Mouse (Mus musculus): Measurements from ENCODE around the gene Pcyt1a.
A peak's percentile ranks its signal among the peaks of the same experiment; 100 is the strongest.
"Not testable (repeated sequence)": the region's sequence is repeated elsewhere in the genome, so short reads cannot be mapped to it uniquely, and the experiment has no call there.

Gene Pcyt1a

GRCm38 (mm10) chr16:32479415-32479814 lies 48.7 kb downstream of the Pcyt1a start:
- no peak for DNase-seq

GRCm38 (mm10) chr16:32484431-32484871 lies 53.7 kb downstream of the Pcyt1a start:
- no peak for DNase-seq

GRCm38 (mm10) chr16:32485209-32485608 lies 54.5 kb downstream of the Pcyt1a start:
- no peak for DNase-seq

- DNase-seq = no peak
These were observed 55.3 kb downstream of the Pcyt1a start for GRCm38 (mm10) chr16:32486046-32486445.

- no peak for DNase-seq
These were observed 56.8 kb downstream of the Pcyt1a start, which contains the start of gene Slc51a for GRCm38 (mm10) chr16:32487234-32488111. TSS of gene Slc51a (minus strand) at chr16:32487879.

GRCm38 (mm10) chr16:32488939-32489338 lies 58.2 kb downstream of the Pcyt1a start:
- no peak for DNase-seq

- not testable (repeated sequence) for DNase-seq
These were observed 63.6 kb downstream of the Pcyt1a start for GRCm38 (mm10) chr16:32494371-32494770.

GRCm38 (mm10) chr16:32495965-32496364 lies 65.2 kb downstream of the Pcyt1a start, which contains the start of gene Zdhhc19:
TSS of gene Zdhhc19 (plus strand) at chr16:32496265.
- no peak for DNase-seq

- no peak for DNase-seq
These were observed 68.3 kb downstream of the Pcyt1a start for GRCm38 (mm10) chr16:32498996-32499395.

- peak; percentile 81 to 86 for DNase-seq
These were observed 68.8 kb downstream of the Pcyt1a start for GRCm38 (mm10) chr16:32499430-32500037.

- DNase-seq = peak in 1 of 2 experiments; percentile 2
These were observed 70.7 kb downstream of the Pcyt1a start for GRCm38 (mm10) chr16:32501459-32501858.

GRCm38 (mm10) chr16:32502621-32503335 lies 72.1 kb downstream of the Pcyt1a start:
- peak in 1 of 2 experiments; percentile 2 for DNase-seq

GRCm38 (mm10) chr16:32503633-32504032 lies 72.9 kb downstream of the Pcyt1a start:
- peak in 1 of 2 experiments; percentile 3 for DNase-seq

- peak in 1 of 2 experiments; percentile 7 for DNase-seq
These were observed 75.6 kb downstream of the Pcyt1a start for GRCm38 (mm10) chr16:32506298-32506697.

- DNase-seq = peak in 1 of 2 experiments; percentile 13
These were observed 76.1 kb downstream of the Pcyt1a start for GRCm38 (mm10) chr16:32506868-32507267.

GRCm38 (mm10) chr16:32507407-32507806 lies 76.7 kb downstream of the Pcyt1a start:
- DNase-seq = peak; percentile 78 to 81

GRCm38 (mm10) chr16:32508035-32508434 lies 77.3 kb downstream of the Pcyt1a start:
- DNase-seq = no peak

- peak in 1 of 2 experiments; percentile 5 for DNase-seq
These were observed 77.9 kb downstream of the Pcyt1a start for GRCm38 (mm10) chr16:32508506-32509065.

GRCm38 (mm10) chr16:32509066-32509942 lies 78.6 kb downstream of the Pcyt1a start:
- DNase-seq = peak; percentile 33 to 45

GRCm38 (mm10) chr16:32510399-32511337 lies 79.9 kb downstream of the Pcyt1a start:
- DNase-seq = peak in 1 of 2 experiments; percentile 3
